Mouse (Mus musculus) lung, embryonic 14.5 days (tissue): ENCODE results near the gene Wapl. TPM values are rescaled to one million over a fixed set of nuclear protein-coding genes. Genes with fewer than 3 reads are reported as not detected.
A peak's percentile ranks its signal among the peaks of the same experiment; 100 is the strongest.

Experiments used
- ATAC-seq: fragments of 200-750 bp; cut with Nextera tagmentation; 2 replicates; pipeline ENCODE4 v1.8.0; 2017; ENCODE audit warnings: mild to moderate bottlenecking, moderate TSS enrichment, moderate library complexity; ENCODE audit not compliant: insufficient read depth
- DNase-seq: peaks from one replicate; pipeline ENCODE4 v3.0.0-alpha.2; 2015
- H3K27ac ChIP-seq: fragments of 300-500 bp; sonication (generic); 2 replicates; pipeline ENCODE4 v1.5.1; 2014; ENCODE audit warnings: low read depth, mild to moderate bottlenecking, moderate library complexity
- H3K27me3 ChIP-seq: fragments of 300-500 bp; sonication (generic); 2 replicates; pipeline ENCODE4 v1.6.1; 2014; ENCODE audit warnings: low read length, control low read depth; ENCODE audit not compliant: insufficient read depth
- H3K36me3 ChIP-seq: fragments of 300-500 bp; sonication (generic); 2 replicates; pipeline ENCODE4 v1.6.1; 2014; ENCODE audit warnings: control low read depth; ENCODE audit not compliant: insufficient read depth
- H3K4me1 ChIP-seq: fragments of 300-500 bp; sonication (generic); 2 replicates; pipeline ENCODE4 v1.6.1; 2014; ENCODE audit warnings: antibody characterized with exemption, control low read depth; ENCODE audit not compliant: insufficient read depth
- H3K4me2 ChIP-seq: fragments of 300-500 bp; sonication (generic); 2 replicates; pipeline ENCODE4 v1.6.1; 2014; ENCODE audit warnings: mild to moderate bottlenecking
- H3K4me3 ChIP-seq: fragments of 300-500 bp; sonication (generic); 2 replicates; pipeline ENCODE4 v1.5.1; 2014; ENCODE audit warnings: low read depth, low read length
- H3K9ac ChIP-seq: fragments of 300-500 bp; sonication (generic); 2 replicates; pipeline ENCODE4 v1.6.1; 2014
- H3K9me3 ChIP-seq: fragments of 300-500 bp; sonication (generic); 2 replicates; pipeline ENCODE4 v1.6.1; 2016; ENCODE audit warnings: low read depth, low read length, control low read depth
- CTCF ChIP-seq: IDR thresholded peaks from 2 replicates; pipeline ENCODE4 v1.5.1; 2016; ENCODE audit warnings: antibody characterized with exemption, low read depth
- WGBS: fragments of 180-500 bp; shearing (Covaris S2); extraction: QIAGEN DNeasy Blood & Tissue Kit; methylation state at CpG from one replicate; pipeline ENCODE4 v1.1.7; 2014; 5-methylcytosine and 5-hydroxymethylcytosine counted together
- polyA plus RNA-seq: library from polyadenylated mRNA; unstranded; fragments of >200 nt; fragmentation: Nextera tagmentation; extraction: Ambion mirVana; gene quantifications from 2 replicates; pipeline ENCODE4 v1.2.1, GENCODE M21; 2014

Gene Wapl
- polyA plus RNA-seq, 1 experiment from 2014 or later, result 28.2 TPM

GRCm38 (mm10) chr14:34745401-34745800, 71.7 kb downstream of the Wapl start:
- no peak for TF ChIP-seq CTCF
- Histone ChIP-seq H3K36me3 (peaks cover 66% of the 10 kb centered on the region), H3K4me1 (no peaks in the 10 kb centered on the region), H3K27ac (no peak overlapping the region), H3K4me3 (no peak overlapping the region), H3K9me3 (no peaks in the 10 kb centered on the region), H3K4me2 (no peak overlapping the region), H3K27me3 (no peaks in the 10 kb centered on the region), H3K9ac (no peak overlapping the region)
- 89% methylated on average over 1 of the region's 1 CpGs for WGBS
- DNase-seq, result no peak
- ATAC-seq, result no peak

DNA sequence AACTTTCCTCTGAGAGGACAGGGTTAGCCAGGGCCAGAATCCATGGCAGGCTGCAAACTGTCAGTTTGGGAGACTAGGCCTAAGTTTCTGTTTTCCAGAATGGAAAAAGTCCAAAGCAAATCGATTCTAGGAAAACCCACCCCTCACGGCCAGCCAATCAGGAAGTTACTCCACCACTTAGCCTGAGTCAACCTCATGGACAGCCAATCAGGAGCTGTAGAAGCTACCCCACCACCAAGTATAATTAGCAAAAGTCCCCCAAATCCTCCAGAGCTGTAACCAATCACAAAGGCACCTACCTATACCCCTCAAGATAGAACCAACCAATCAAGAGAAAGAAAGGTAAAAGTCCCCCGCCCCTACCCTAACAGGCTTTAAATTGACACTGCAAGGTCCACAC, 82.0 kb downstream of the Wapl start:
- no peak overlapping the region for H3K9ac ChIP-seq
- no peaks in the 10 kb centered on the region for H3K9me3 ChIP-seq
- no peak for TF ChIP-seq CTCF
- H3K4me1 ChIP-seq, result no peaks in the 10 kb centered on the region
- no peak overlapping the region for H3K27ac ChIP-seq
- 73% methylated on average over 3 of the region's 3 CpGs for WGBS
- 0 out of 2 replicates have a peak, but pooled peaks cover 1% of the 10 kb centered on the region for H3K36me3 ChIP-seq
- DNase-seq (no peak), ATAC-seq (no peak)
- H3K27me3 ChIP-seq, result no peaks in the 10 kb centered on the region
- H3K4me2 ChIP-seq, result no peak overlapping the region
- H3K4me3 ChIP-seq, result no peak overlapping the region

GRCm38 (mm10) chr14:34759938-34760337, 86.2 kb downstream of the Wapl start:
- TF ChIP-seq CTCF, result no peak
- ATAC-seq (no peak), DNase-seq (no peak)
- H3K27ac ChIP-seq, result no peak overlapping the region
- H3K4me1 ChIP-seq, result no peaks in the 10 kb centered on the region
- no peak overlapping the region for H3K4me3 ChIP-seq
- 48% methylated on average over 2 of the region's 2 CpGs for WGBS
- H3K36me3 ChIP-seq, result no peaks in the 10 kb centered on the region
- no peaks in the 10 kb centered on the region for H3K9me3 ChIP-seq
- no peak overlapping the region for H3K4me2 ChIP-seq
- no peaks in the 10 kb centered on the region for H3K27me3 ChIP-seq
- no peak overlapping the region for H3K9ac ChIP-seq

DNA sequence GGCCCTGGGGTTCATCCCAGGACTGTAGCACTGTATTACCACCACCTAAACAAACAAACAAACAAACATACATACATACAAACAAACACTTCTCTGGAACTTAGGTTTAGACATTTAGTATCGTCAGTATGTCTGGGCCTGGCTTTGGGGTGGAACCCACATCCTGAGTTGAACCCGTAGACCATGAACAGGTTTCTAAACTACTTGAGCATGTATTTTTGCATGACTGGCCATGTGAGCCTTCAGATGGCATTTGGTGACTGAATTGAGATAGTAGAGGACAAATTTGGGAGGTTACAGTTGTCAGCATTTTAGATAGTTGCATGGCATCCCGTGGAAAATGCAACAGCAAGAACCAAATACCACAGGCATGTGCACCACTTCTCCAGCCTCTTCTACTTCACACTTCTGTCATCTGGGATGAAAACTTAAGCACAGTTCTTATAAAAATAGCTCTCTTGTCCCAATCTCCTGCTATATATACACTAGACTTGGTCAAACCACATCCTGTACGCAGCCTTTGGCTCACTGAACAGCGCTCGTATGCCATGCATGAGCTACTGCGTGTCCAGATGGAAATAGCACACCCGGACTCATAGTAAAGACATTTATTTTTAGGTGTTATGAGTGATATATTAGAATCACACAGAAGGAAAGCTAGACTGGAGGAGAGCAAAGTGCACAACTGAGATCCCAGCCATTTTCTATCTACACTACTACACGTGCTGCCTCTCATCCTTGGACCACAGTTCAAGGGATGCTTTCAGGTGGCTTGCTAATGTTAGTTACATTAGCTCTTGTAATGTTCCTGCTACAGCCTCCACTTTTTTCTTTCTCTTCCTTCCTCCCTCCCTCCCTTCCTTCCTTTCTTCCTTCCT, 87.6 kb downstream of the Wapl start:
- 88% methylated on average over 9 of the region's 9 CpGs for WGBS
- ATAC-seq, result no peak

DNA sequence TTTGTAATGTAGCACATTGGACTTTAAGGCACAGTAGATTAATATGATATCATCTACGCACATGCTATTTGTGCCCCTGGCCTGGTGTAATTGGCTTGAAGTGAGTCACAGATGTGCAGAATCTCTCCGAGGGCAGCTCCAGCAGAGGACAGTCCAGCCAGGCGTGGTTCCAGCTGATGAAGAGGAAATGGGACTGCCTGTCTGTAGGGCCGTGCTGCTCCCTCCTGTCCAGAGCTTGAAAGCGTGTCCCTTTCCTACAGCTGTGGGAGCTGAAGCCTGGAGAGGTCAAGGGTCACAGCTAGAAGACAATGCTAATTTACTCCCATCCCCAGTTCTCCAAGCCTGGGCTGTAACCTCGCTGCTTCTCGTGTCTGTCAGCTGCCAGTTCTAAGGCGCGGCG, 89.0 kb downstream of the Wapl start:
- WGBS, result 53% methylated on average over 10 of the region's 10 CpGs
- no peaks in the 10 kb centered on the region for H3K4me1 ChIP-seq
- TF ChIP-seq CTCF, result no peak
- no peak overlapping the region for H3K4me2 ChIP-seq
- no peak for DNase-seq
- no peak overlapping the region for H3K27ac ChIP-seq
- no peaks in the 10 kb centered on the region for H3K9me3 ChIP-seq
- ATAC-seq, result no peak
- no peak overlapping the region for H3K9ac ChIP-seq
- H3K4me3 ChIP-seq, result no peak overlapping the region
- no peaks in the 10 kb centered on the region for H3K27me3 ChIP-seq
- H3K36me3 ChIP-seq, result no peaks in the 10 kb centered on the region

More for the DNA sequence above, 87.6 kb downstream of the Wapl start:
- Histone ChIP-seq H3K27me3 (no peaks in the 10 kb centered on the region), H3K4me1 (no peaks in the 10 kb centered on the region), H3K4me3 (no peak overlapping the region), H3K36me3 (no peaks in the 10 kb centered on the region), H3K9ac (no peak overlapping the region), H3K4me2 (no peak overlapping the region), H3K9me3 (no peaks in the 10 kb centered on the region), H3K27ac (no peak overlapping the region)
- no peak for TF ChIP-seq CTCF
- DNase-seq, result no peak

DNA sequence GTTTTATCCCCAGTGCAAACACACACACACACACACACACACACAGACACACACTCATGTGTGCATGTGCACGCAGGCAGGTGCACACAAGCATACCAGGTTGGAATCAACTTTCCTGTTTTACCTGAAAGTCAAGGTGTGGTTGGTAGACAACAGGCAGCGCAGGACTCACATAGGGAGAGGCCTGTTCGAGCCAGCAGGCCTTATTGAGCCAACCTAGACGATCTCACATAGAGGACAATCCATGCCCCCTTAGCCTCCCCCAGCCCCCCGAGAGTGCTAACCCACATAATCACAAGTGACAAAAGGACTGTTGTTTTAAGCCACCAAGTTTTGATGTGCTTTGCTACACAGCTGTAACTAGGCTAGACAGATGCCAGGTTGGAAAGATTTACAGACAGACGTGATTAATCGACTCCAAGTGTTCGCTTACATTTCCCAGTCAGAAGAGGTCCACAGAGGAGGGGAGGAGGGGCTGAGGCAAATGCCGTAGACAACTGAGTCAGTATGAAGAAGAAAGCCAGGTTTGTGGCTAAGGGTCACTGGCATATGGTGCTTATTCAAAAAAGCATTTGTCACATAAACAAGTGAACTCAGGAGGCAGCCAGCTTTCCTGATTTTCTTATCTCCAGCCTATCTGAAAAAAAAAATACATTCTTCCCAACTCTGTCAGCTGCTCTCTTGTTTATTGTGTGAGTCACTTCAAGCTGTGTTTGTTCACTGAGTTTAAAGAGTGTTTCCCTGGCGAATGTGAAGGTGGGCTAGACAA, 90.2 kb downstream of the Wapl start:
- Histone ChIP-seq H3K36me3 (no peaks in the 10 kb centered on the region), H3K4me2 (no peak overlapping the region), H3K9me3 (no peaks in the 10 kb centered on the region), H3K9ac (no peak overlapping the region), H3K27ac (peak overlapping the region; percentile 48), H3K4me3 (no peak overlapping the region), H3K4me1 (no peaks in the 10 kb centered on the region), H3K27me3 (no peaks in the 10 kb centered on the region)
- peak; percentile 22; the same call in 1 of the 2 replicates for ATAC-seq
- peak; percentile 33 for DNase-seq
- no peak for TF ChIP-seq CTCF
- WGBS, result 27% methylated on average over 10 of the region's 10 CpGs

DNA sequence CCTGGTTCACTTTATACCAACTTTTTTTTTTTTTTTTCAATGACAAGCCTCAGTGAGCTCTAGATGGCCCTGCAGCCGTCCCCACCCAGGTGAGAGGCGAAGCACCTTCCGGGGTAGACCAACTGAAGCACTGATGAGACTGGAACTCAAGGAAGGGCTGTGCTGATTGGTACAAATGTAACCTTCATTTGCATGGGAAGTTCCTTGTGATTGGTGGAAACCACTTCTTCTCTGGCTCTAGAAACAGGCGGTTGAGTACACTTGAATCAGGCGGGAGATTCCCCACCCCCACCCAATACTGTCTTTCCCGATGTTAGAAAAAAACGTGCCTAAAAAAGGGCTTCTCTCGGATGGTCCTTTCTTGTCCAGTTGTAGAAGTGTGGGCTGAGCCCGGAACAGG, 91.2 kb downstream of the Wapl start:
- WGBS, result 73% methylated on average over 9 of the region's 9 CpGs
- Histone ChIP-seq H3K4me2 (no peak overlapping the region), H3K36me3 (no peaks in the 10 kb centered on the region), H3K27me3 (peaks cover 4% of the 10 kb centered on the region; the same call in 1 of the 2 replicates), H3K9ac (no peak overlapping the region), H3K4me3 (no peak overlapping the region), H3K27ac (peak overlapping the region; percentile 31; the same call in 1 of the 2 replicates), H3K4me1 (no peaks in the 10 kb centered on the region), H3K9me3 (no peaks in the 10 kb centered on the region)
- TF ChIP-seq CTCF, result no peak
- no peak for ATAC-seq
- no peak for DNase-seq
